10 mouse cellular contexts compared by ENCODE assay signal in genomic region chr12:71998653-71999052, GRCm38 (mm10).
DNase-seq lines count a peak whose midpoint lies in the region; ATAC-seq lines count a peak whose summit lies in the region.
"Had no signal": no experiment of that assay in that cellular context is flagged by ENCODE, and none has a peak within 500 bp of the region (broad histone marks: within the 10 kb centered on the region; RNA-seq: fewer than 3 reads in every experiment).

No protein-coding gene starts in this region.

- H3K36me3 ChIP-seq in heart, embryonic 14.5 days (ENCODE audit: control insufficient read depth, insufficient read depth, low read length), result peaks cover 28% of the 10 kb centered on the region
- peaks cover 15% of the 10 kb centered on the region for H3K36me3 ChIP-seq in hindbrain, embryonic 14.5 days (replicated peaks; ENCODE audit: control insufficient read depth, insufficient read depth)

- H3K9ac ChIP-seq in heart, embryonic 14.5 days (ENCODE audit: low read length), result no peak overlapping the region
- H3K9ac ChIP-seq in hindbrain, embryonic 14.5 days, result no peak overlapping the region
- H3K9ac ChIP-seq: liver, embryonic 13.5 days had no signal

- H3K4me1 ChIP-seq in heart, embryonic 14.5 days (ENCODE audit: control insufficient read depth in 2 of 2, insufficient read depth in 2 of 2, low read length in 2 of 2), result peaks cover 13 to 36% of the 10 kb centered on the region in 2 experiments
- H3K4me1 ChIP-seq in hindbrain, embryonic 14.5 days (replicated peaks; ENCODE audit: control insufficient read depth, insufficient read depth, low read length), result no peaks in the 10 kb centered on the region

- peak; percentile 52; the same call in 1 of the 2 replicates for ATAC-seq in heart, embryonic 14.5 days (ENCODE audit: insufficient number of reproducible peaks, insufficient read depth, low FRiP score, low read depth)
- ATAC-seq in hindbrain, embryonic 14.5 days (ENCODE audit: low FRiP score), result no peak

- 18% methylated on average over 4 of the region's 4 CpGs for WGBS in heart, embryonic 14.5 days
- 37% methylated on average over 4 of the region's 4 CpGs for WGBS in large intestine, adult 2 months
- 82% methylated on average over 4 of the region's 4 CpGs for WGBS in hindbrain, embryonic 14.5 days

- no peaks in the 10 kb centered on the region for H3K9me3 ChIP-seq in heart, embryonic 14.5 days (ENCODE audit: control insufficient read depth, low read length)
- no peaks in the 10 kb centered on the region for H3K9me3 ChIP-seq in hindbrain, embryonic 14.5 days (ENCODE audit: control insufficient read depth, low read length)
- H3K9me3 ChIP-seq: liver, embryonic 13.5 days had no signal

- no peak overlapping the region for H3K4me3 ChIP-seq in heart, embryonic 14.5 days (ENCODE audit: control insufficient read depth in 1 of 2, insufficient read depth in 1 of 2, low read depth in 1 of 2, low read length in 2 of 2)
- no peak overlapping the region for H3K4me3 ChIP-seq in hindbrain, embryonic 14.5 days (replicated peaks; ENCODE audit: low read length)
- H3K4me3 ChIP-seq: liver, embryonic 13.5 days had no signal

- no peak overlapping the region for H3K4me2 ChIP-seq in heart, embryonic 14.5 days (ENCODE audit: low read length)
- no peak overlapping the region for H3K4me2 ChIP-seq in hindbrain, embryonic 14.5 days (replicated peaks)
- H3K4me2 ChIP-seq: liver, embryonic 13.5 days had no signal

- peak; percentile 46 for DNase-seq in gastrocnemius, adult 18-20 months (ENCODE audit: low spot score)
- DNase-seq in gastrocnemius, postnatal 36 days, result no peak
- DNase-seq in adrenal gland, adult 8-10 months, result peak; percentile 66
- DNase-seq in large intestine, adult 2 months (ENCODE audit: low read depth, low spot score), result peak; percentile 16
- DNase-seq in right cerebral cortex, postnatal 14 days, result no peak
- DNase-seq in hindbrain, embryonic 14.5 days (ENCODE audit: low spot score), result no peak
- DNase-seq in left cerebral cortex, adult 18-20 months (ENCODE audit: low spot score in 2 of 2), result no peak
- DNase-seq: liver, embryonic 13.5 days had no signal

- no peaks in the 10 kb centered on the region for H3K27me3 ChIP-seq in heart, embryonic 14.5 days (ENCODE audit: control insufficient read depth, insufficient read depth, low read length)
- H3K27me3 ChIP-seq in hindbrain, embryonic 14.5 days (ENCODE audit: control insufficient read depth, insufficient read depth, low read length), result no peaks in the 10 kb centered on the region
- H3K27me3 ChIP-seq: liver, embryonic 13.5 days had no signal

- peak overlapping the region; percentile 89 to 90 for H3K27ac ChIP-seq in heart, embryonic 14.5 days (replicated peaks in 1 of 2; ENCODE audit: control insufficient read depth in 1 of 2, insufficient read depth in 1 of 2, low read depth in 2 of 2, low read length in 2 of 2)
- no peak overlapping the region for H3K27ac ChIP-seq in hindbrain, embryonic 14.5 days
- H3K27ac ChIP-seq: kidney, postnatal 0 days; liver, embryonic 13.5 days had no signal

- intact Hi-C loops in gastrocnemius, postnatal 36 days (cut with DNase I), result loop anchor here (2.0 kb wide), 1 partner anchor 14 kb away; no protein-coding TSS in a partner anchor

Comparison
In these comparisons a context has a peak if more than half of its experiments do, and no peak if none do; other contexts are left out.
1. DNase-seq: peak in gastrocnemius, adult 18-20 months (single experiment), adrenal gland, adult 8-10 months (single experiment) and large intestine, adult 2 months (single experiment); none in gastrocnemius, postnatal 36 days (0 of 2), right cerebral cortex, postnatal 14 days (single experiment), hindbrain, embryonic 14.5 days (single experiment) and left cerebral cortex, adult 18-20 months (0 of 2).